Comparison of ENCODE assay signal across 10 mouse cellular contexts in genomic region chr5:21263202-21264055, GRCm38 (mm10).
A peak's percentile ranks its signal among the peaks of the same experiment; 100 is the strongest.
DNase-seq lines count a peak whose midpoint lies in the region; ATAC-seq lines count a peak whose summit lies in the region.
"Had no signal": no experiment of that assay in that cellular context is flagged by ENCODE, and none has a peak within 500 bp of the region (broad histone marks: within the 10 kb centered on the region; RNA-seq: fewer than 3 reads in every experiment).

No protein-coding gene starts in this region.

- H3K9ac ChIP-seq in midbrain, embryonic 12.5 days (replicated peaks): no peak overlapping the region
- no peak overlapping the region for H3K9ac ChIP-seq in kidney, embryonic 15.5 days
- H3K9ac ChIP-seq in liver, embryonic 12.5 days: no peak overlapping the region
- no peak overlapping the region for H3K9ac ChIP-seq in heart, embryonic 12.5 days

- ATAC-seq in midbrain, embryonic 12.5 days (ENCODE audit: low FRiP score, low read depth): peak; percentile 80
- ATAC-seq in kidney, embryonic 15.5 days (replicated peaks; ENCODE audit: low FRiP score): no peak
- ATAC-seq in liver, embryonic 12.5 days: no peak
- no peak for ATAC-seq in heart, embryonic 12.5 days (ENCODE audit: insufficient number of reproducible peaks, low FRiP score)

- H3K27me3 ChIP-seq in hindbrain, embryonic 10.5 days (ENCODE audit: insufficient read depth, poor library complexity, severe bottlenecking): no peaks in the 10 kb centered on the region
- no peaks in the 10 kb centered on the region for H3K27me3 ChIP-seq in midbrain, embryonic 12.5 days
- H3K27me3 ChIP-seq in kidney, embryonic 15.5 days: 0 out of 2 replicates have a peak, but pooled peaks cover 5% of the 10 kb centered on the region
- 0 out of 2 replicates have a peak, but pooled peaks cover 5% of the 10 kb centered on the region for H3K27me3 ChIP-seq in liver, embryonic 12.5 days (replicated peaks)
- H3K27me3 ChIP-seq in heart, embryonic 12.5 days (replicated peaks): no peaks in the 10 kb centered on the region

- peak overlapping the region; percentile 87 for H3K27ac ChIP-seq in hindbrain, embryonic 10.5 days
- H3K27ac ChIP-seq in midbrain, embryonic 12.5 days (replicated peaks): peak overlapping the region; percentile 87
- H3K27ac ChIP-seq in kidney, embryonic 15.5 days: no peak overlapping the region
- no peak overlapping the region for H3K27ac ChIP-seq in liver, embryonic 12.5 days
- H3K27ac ChIP-seq in heart, embryonic 12.5 days (ENCODE audit: poor library complexity, severe bottlenecking): no peak overlapping the region
- H3K27ac ChIP-seq: kidney, postnatal 0 days had no signal

- no peak overlapping the region for H3K4me2 ChIP-seq in midbrain, embryonic 12.5 days (replicated peaks)
- no peak overlapping the region for H3K4me2 ChIP-seq in kidney, embryonic 15.5 days
- H3K4me2 ChIP-seq in liver, embryonic 12.5 days: no peak overlapping the region
- no peak overlapping the region for H3K4me2 ChIP-seq in heart, embryonic 12.5 days

- no peak overlapping the region for H3K4me3 ChIP-seq in hindbrain, embryonic 10.5 days
- no peak overlapping the region for H3K4me3 ChIP-seq in midbrain, embryonic 12.5 days
- no peak overlapping the region for H3K4me3 ChIP-seq in kidney, embryonic 15.5 days (replicated peaks)
- H3K4me3 ChIP-seq in liver, embryonic 12.5 days: no peak overlapping the region
- H3K4me3 ChIP-seq in heart, embryonic 12.5 days: no peak overlapping the region

- H3K9me3 ChIP-seq in hindbrain, embryonic 10.5 days: no peaks in the 10 kb centered on the region
- H3K9me3 ChIP-seq in midbrain, embryonic 12.5 days: no peaks in the 10 kb centered on the region
- no peaks in the 10 kb centered on the region for H3K9me3 ChIP-seq in kidney, embryonic 15.5 days (replicated peaks)
- H3K9me3 ChIP-seq in liver, embryonic 12.5 days (replicated peaks): no peaks in the 10 kb centered on the region
- H3K9me3 ChIP-seq in heart, embryonic 12.5 days (replicated peaks): no peaks in the 10 kb centered on the region

- WGBS in hindbrain, embryonic 10.5 days: 49% methylated on average over 18 of the region's 18 CpGs
- 30% methylated on average over 18 of the region's 18 CpGs for WGBS in midbrain, embryonic 12.5 days
- 61% methylated on average over 18 of the region's 18 CpGs for WGBS in kidney, embryonic 15.5 days
- WGBS in liver, embryonic 12.5 days (ENCODE audit: insufficient replicate concordance): 48% methylated on average over 18 of the region's 18 CpGs
- WGBS in heart, embryonic 12.5 days: 59% methylated on average over 18 of the region's 18 CpGs

- DNase-seq in cerebellum, postnatal 14 days: peak; percentile 49 to 50
- no peak for DNase-seq in cerebellum, adult 11-12 months
- peak; percentile 46 to 47 for DNase-seq in adrenal gland, postnatal 36 days
- peak; percentile 67 for DNase-seq in hindbrain, embryonic 10.5 days (ENCODE audit: low spot score)
- DNase-seq: cerebellum, adult 11 months had no signal

- peaks cover 31% of the 10 kb centered on the region for H3K4me1 ChIP-seq in hindbrain, embryonic 10.5 days (replicated peaks)
- peaks cover 29% of the 10 kb centered on the region; the same call in 1 of the 2 replicates for H3K4me1 ChIP-seq in midbrain, embryonic 12.5 days
- peaks cover 3% of the 10 kb centered on the region; the same call in 1 of the 2 replicates for H3K4me1 ChIP-seq in kidney, embryonic 15.5 days
- H3K4me1 ChIP-seq in liver, embryonic 12.5 days: no peaks in the 10 kb centered on the region
- H3K4me1 ChIP-seq in heart, embryonic 12.5 days (replicated peaks): 0 out of 2 replicates have a peak, but pooled peaks cover 6% of the 10 kb centered on the region

- H3K36me3 ChIP-seq in hindbrain, embryonic 10.5 days: no peaks in the 10 kb centered on the region
- H3K36me3 ChIP-seq in midbrain, embryonic 12.5 days: no peaks in the 10 kb centered on the region
- no peaks in the 10 kb centered on the region for H3K36me3 ChIP-seq in kidney, embryonic 15.5 days
- no peaks in the 10 kb centered on the region for H3K36me3 ChIP-seq in liver, embryonic 12.5 days
- H3K36me3 ChIP-seq in heart, embryonic 12.5 days: no peaks in the 10 kb centered on the region

Comparison
In these comparisons a context has a peak if more than half of its experiments do, and no peak if none do; other contexts are left out.
1. H3K27ac ChIP-seq: peak in hindbrain, embryonic 10.5 days (single experiment) and midbrain, embryonic 12.5 days (single experiment); none in kidney, embryonic 15.5 days (single experiment), liver, embryonic 12.5 days (single experiment) and heart, embryonic 12.5 days (single experiment).